Mouse (Mus musculus) heart, embryonic 14.5 days (tissue): ENCODE measurements around the gene Fgd5. TPM values are rescaled to one million over a fixed set of nuclear protein-coding genes. Genes with fewer than 3 reads are reported as not detected.

Experiments used
- ATAC-seq: fragments of 200-750 bp; cut with Nextera tagmentation; 2 replicates; pipeline ENCODE4 v1.8.0; 2017; ENCODE audit warnings: low read depth, moderate TSS enrichment; ENCODE audit not compliant: insufficient number of reproducible peaks, insufficient read depth, low FRiP score
- H3K27ac ChIP-seq, 2 experiments: fragments of 200-500 bp in 1 of 2; fragments of 300-500 bp in 1 of 2; sonication (generic) in 1 of 2; replicated peaks in 1 of 2; 2 replicates each; pipeline ENCODE4 v1.5.1; 2012 to 2014; ENCODE audit warnings: low read depth in 2 of 2, low read length in 2 of 2, control low read depth in 1 of 2, mild to moderate bottlenecking in 1 of 2, mixed read lengths in 1 of 2; ENCODE audit not compliant: control insufficient read depth in 1 of 2, insufficient read depth in 1 of 2
- H3K27me3 ChIP-seq: fragments of 300-500 bp; sonication (generic); 2 replicates; pipeline ENCODE4 v1.6.1; 2014; ENCODE audit warnings: mild to moderate bottlenecking, low read length, control low read depth; ENCODE audit not compliant: control insufficient read depth, insufficient read depth
- H3K36me3 ChIP-seq: fragments of 300-500 bp; sonication (generic); 2 replicates; pipeline ENCODE4 v1.6.1; 2014; ENCODE audit warnings: mild to moderate bottlenecking, control low read depth, low read length, mixed read lengths; ENCODE audit not compliant: control insufficient read depth, insufficient read depth
- H3K4me1 ChIP-seq, 2 experiments: fragments of 200-500 bp in 1 of 2; fragments of 300-500 bp in 1 of 2; sonication (generic) in 1 of 2; 2 replicates each; pipeline ENCODE4 v1.6.1; 2012 to 2014; ENCODE audit warnings: low read length in 2 of 2, control low read depth in 1 of 2, mixed read lengths in 1 of 2; ENCODE audit not compliant: control insufficient read depth in 2 of 2, insufficient read depth in 2 of 2
- H3K4me2 ChIP-seq: fragments of 300-500 bp; sonication (generic); 2 replicates; pipeline ENCODE4 v1.6.1; 2014; ENCODE audit warnings: mild to moderate bottlenecking, low read length
- H3K4me3 ChIP-seq, 2 experiments: fragments of 200-500 bp in 1 of 2; fragments of 300-500 bp in 1 of 2; sonication (generic) in 1 of 2; 2 replicates each; pipeline ENCODE4 v1.5.1; 2012 to 2014; ENCODE audit warnings: low read length in 2 of 2, mild to moderate bottlenecking in 2 of 2, control low read depth in 1 of 2, low read depth in 1 of 2, moderate library complexity in 1 of 2; ENCODE audit not compliant: control insufficient read depth in 1 of 2, insufficient read depth in 1 of 2
- H3K9ac ChIP-seq: fragments of 300-500 bp; sonication (generic); 2 replicates; pipeline ENCODE4 v1.6.1; 2014; ENCODE audit warnings: mild to moderate bottlenecking, low read length
- H3K9me3 ChIP-seq: fragments of 300-500 bp; sonication (generic); 2 replicates; pipeline ENCODE4 v1.6.1; 2016; ENCODE audit warnings: low read length, control low read depth; ENCODE audit not compliant: control insufficient read depth
- WGBS: fragments of 180-500 bp; shearing (Covaris S2); extraction: QIAGEN DNeasy Blood & Tissue Kit; methylation state at CpG from one replicate; pipeline ENCODE4 v1.1.7; 2014; 5-methylcytosine and 5-hydroxymethylcytosine counted together
- polyA plus RNA-seq: library from polyadenylated mRNA; unstranded; fragments of >200 nt; fragmentation: Nextera tagmentation; extraction: Ambion mirVana; gene quantifications from 2 replicates; pipeline ENCODE4 v1.2.1, GENCODE M21; 2014

The Fgd5 gene
- polyA plus RNA-seq, 1 experiment from 2014 or later = 12.2 TPM

DNA sequence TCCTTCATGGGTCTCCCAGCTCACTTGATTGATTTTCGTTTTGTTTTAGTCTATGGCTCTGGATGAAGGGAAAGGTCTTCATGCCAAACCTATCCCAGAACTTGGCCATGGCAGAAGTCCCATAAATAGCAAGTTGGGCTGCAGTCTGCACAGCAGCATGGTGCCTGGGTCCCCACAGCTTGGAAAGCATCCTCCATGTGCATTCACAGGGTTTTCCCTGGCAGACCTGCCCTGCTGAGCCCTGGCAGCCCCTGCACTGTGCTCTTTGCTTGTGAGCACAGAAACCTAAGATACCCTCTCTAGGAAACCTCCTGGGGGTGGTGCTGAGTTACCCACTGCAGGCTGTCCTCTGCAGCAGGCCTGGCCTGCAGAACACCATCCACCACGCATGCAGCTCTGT is 32.2 kb downstream of the Fgd5 start:
- Histone ChIP-seq H3K4me3 (no peak overlapping the region), H3K27ac (no peak overlapping the region), H3K4me1 (no peaks in the 10 kb centered on the region; a peak in 1 of 4 replicates), H3K9ac (no peak overlapping the region), H3K4me2 (no peak overlapping the region), H3K36me3 (no peaks in the 10 kb centered on the region), H3K27me3 (no peaks in the 10 kb centered on the region), H3K9me3 (no peaks in the 10 kb centered on the region)
- 78% methylated on average over 2 of the region's 2 CpGs for WGBS
- no peak for ATAC-seq

DNA sequence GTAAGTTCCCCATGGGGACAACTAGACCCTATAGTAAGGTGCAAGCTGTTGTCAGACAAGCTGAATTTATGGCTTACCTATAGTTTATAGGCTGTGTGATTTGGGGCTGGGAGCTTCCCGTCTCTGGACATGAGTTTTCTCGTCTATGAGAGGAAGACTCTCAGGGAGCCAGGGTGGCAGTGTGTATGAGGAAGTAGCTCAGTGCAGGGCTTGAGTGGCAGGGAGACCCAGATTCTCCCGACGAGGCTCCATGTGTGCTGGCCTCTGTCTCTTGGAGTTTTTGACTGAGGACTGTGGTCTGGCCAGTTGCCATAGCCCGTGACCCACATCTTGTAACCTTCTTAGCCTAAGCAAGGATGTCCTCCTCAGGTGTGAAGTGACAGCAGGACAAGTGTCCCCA is 33.7 kb downstream of the Fgd5 start:
- H3K36me3 ChIP-seq = no peaks in the 10 kb centered on the region
- 76% methylated on average over 5 of the region's 5 CpGs for WGBS
- no peak overlapping the region for H3K27ac ChIP-seq
- no peak for ATAC-seq
- no peaks in the 10 kb centered on the region for H3K9me3 ChIP-seq
- H3K9ac ChIP-seq = no peak overlapping the region
- no peak overlapping the region for H3K4me2 ChIP-seq
- no peak overlapping the region for H3K4me3 ChIP-seq
- H3K4me1 ChIP-seq = no peaks in the 10 kb centered on the region; a peak in 1 of 4 replicates
- no peaks in the 10 kb centered on the region for H3K27me3 ChIP-seq

DNA sequence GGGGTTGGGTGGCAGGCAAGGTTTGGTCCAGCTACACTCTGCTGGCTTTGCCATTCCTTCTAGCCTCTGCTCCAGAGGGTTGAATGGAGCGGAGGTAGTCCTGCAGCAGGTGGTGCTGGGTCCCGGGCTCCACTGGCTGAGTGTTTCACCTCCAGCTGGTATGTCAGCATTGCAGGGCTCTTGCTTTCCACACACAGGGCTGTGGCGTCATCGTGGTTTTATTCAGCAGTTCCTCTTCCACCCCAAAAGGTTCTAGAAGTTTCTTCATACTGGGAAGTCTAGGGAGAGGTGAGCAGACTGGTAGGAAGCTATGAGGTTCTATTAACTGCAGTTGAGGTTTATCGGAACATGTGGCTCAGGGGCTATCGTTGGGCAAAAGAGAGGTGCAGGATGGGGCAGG is 34.4 kb downstream of the Fgd5 start:
- H3K4me1 ChIP-seq = no peaks in the 10 kb centered on the region; a peak in 1 of 4 replicates
- no peaks in the 10 kb centered on the region for H3K9me3 ChIP-seq
- H3K27ac ChIP-seq = no peak overlapping the region
- H3K4me3 ChIP-seq = no peak overlapping the region
- 93% methylated on average over 6 of the region's 6 CpGs for WGBS
- H3K9ac ChIP-seq = no peak overlapping the region
- no peaks in the 10 kb centered on the region for H3K27me3 ChIP-seq
- no peak overlapping the region for H3K4me2 ChIP-seq
- no peak for ATAC-seq
- no peaks in the 10 kb centered on the region for H3K36me3 ChIP-seq

DNA sequence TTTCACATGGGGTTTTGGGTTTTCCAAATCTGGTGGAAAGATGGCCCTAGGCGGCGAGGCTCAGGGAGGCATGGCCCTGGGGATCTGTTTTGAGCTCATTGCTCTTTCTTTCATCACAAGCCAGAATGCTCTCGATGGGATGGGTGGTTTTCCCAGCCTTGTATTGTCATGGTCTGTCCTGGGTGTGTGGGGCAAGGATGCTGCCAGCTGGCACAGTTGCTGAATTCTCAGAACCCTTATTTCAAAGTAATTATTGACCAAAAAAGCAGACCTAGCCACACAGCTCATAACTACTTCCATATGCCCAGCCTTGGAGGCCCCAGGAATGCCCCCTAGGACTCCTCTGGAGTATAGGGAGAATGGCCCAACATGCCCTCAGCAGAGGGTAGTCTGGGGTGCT is 34.9 kb downstream of the Fgd5 start:
- Histone ChIP-seq H3K4me1 (no peaks in the 10 kb centered on the region; a peak in 1 of 4 replicates), H3K27me3 (no peaks in the 10 kb centered on the region), H3K36me3 (no peaks in the 10 kb centered on the region), H3K9ac (no peak overlapping the region), H3K4me2 (no peak overlapping the region), H3K9me3 (no peaks in the 10 kb centered on the region), H3K27ac (no peak overlapping the region), H3K4me3 (no peak overlapping the region)
- 79% methylated on average over 3 of the region's 3 CpGs for WGBS
- ATAC-seq = no peak

DNA sequence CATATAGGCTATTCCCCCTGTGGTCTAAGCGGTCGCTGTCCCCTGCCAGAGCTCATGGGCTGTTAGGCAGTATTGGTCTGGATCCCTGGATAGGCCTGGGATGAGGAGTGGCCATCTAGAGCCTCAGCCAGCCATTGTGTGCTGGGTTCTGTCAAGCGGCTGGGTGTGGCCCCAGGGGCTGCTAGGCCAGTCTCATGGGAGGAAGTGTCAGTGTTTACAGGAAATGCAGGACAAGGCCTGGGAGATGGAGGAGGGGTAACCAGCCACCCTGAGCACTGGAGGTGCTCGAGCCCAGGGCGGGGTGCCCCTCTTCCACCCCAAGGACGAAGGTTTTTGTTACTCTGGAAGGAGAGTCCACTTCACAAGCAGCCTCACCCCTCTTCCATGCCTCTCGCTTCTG is 36.3 kb downstream of the Fgd5 start:
- Histone ChIP-seq H3K4me3 (no peak overlapping the region), H3K4me2 (no peak overlapping the region), H3K27ac (no peak overlapping the region), H3K9me3 (no peaks in the 10 kb centered on the region), H3K4me1 (no peaks in the 10 kb centered on the region; a peak in 1 of 4 replicates), H3K36me3 (no peaks in the 10 kb centered on the region), H3K27me3 (no peaks in the 10 kb centered on the region), H3K9ac (no peak overlapping the region)
- WGBS = 57% methylated on average over 7 of the region's 7 CpGs
- no peak for ATAC-seq

DNA sequence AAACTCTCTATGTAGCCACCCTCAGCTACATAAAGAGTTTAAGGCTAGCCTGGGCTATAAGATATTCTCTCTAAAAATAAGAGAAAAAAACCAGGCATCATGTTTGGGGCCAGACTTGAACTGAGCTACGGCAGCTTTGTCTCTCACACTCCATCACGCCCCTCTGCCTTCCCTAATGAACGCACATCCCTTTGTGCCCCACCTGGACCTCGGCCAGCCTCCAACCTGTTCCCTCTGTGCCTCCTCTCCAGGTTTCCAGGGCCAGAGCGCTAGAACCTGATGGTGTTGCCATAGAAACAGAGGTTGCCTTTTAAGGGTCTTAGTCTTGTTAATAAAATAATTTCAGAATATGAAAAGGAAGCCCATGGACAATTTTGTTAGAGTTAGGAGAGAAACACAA is 37.2 kb downstream of the Fgd5 start:
- H3K9me3 ChIP-seq = no peaks in the 10 kb centered on the region

DNA sequence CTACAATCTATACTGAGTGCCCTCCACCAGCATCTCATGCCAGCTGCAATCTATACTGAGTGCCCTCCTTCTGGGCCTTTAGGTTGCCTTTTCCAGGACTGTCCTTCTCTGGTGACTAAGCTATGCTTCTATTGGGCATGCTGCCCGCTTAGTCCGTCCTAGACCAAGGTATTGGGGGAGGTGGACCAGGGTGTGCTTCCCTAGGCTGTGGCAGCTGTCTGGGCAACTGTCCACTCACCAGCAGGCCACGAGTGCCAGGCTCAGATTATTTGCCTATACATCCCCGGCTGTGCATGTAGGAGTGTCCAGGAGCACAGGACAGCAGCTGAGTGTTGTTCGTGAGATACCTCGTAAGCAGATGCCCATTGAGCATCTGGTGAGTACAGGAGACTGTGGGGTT is 38.1 kb downstream of the Fgd5 start:
- H3K4me2 ChIP-seq = no peak overlapping the region
- WGBS = 71% methylated on average over 6 of the region's 6 CpGs
- H3K27ac ChIP-seq = no peak overlapping the region
- H3K9ac ChIP-seq = no peak overlapping the region
- no peaks in the 10 kb centered on the region for H3K36me3 ChIP-seq
- no peaks in the 10 kb centered on the region for H3K27me3 ChIP-seq
- no peaks in the 10 kb centered on the region for H3K9me3 ChIP-seq
- no peak overlapping the region for H3K4me3 ChIP-seq
- H3K4me1 ChIP-seq = no peaks in the 10 kb centered on the region; a peak in 1 of 4 replicates
- no peak for ATAC-seq

More for the DNA sequence above, 37.2 kb downstream of the Fgd5 start:
- no peak overlapping the region for H3K4me2 ChIP-seq
- H3K4me1 ChIP-seq = no peaks in the 10 kb centered on the region; a peak in 1 of 4 replicates
- 78% methylated on average over 5 of the region's 5 CpGs for WGBS
- H3K27me3 ChIP-seq = no peaks in the 10 kb centered on the region
- no peaks in the 10 kb centered on the region for H3K36me3 ChIP-seq
- no peak for ATAC-seq
- no peak overlapping the region for H3K4me3 ChIP-seq
- no peak overlapping the region for H3K27ac ChIP-seq
- no peak overlapping the region for H3K9ac ChIP-seq

DNA sequence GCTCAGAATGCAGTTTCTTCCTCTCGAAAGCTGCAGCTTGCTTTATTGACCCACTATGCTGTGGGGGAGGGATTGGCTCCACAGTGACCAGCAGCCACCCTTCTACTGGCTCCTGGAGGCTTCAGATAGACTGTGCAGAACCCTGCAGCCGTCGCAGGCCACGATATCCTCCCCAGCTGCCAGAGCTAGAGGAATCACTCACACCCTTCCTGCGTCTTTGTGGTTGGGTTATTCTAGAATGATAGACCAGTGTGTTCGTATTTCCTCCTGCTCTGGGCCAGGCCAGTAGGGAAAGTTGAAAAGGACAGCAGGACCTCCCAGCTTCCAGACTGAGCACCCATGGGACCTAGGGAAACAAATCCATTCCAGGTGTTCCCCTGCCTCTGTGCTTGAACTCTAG is 39.7 kb downstream of the Fgd5 start:
- WGBS = 64% methylated on average over 6 of the region's 6 CpGs
- ATAC-seq = no peak

More for the DNA sequence above, 39.7 kb downstream of the Fgd5 start:
- no peak overlapping the region for H3K27ac ChIP-seq
- H3K4me2 ChIP-seq = no peak overlapping the region
- no peak overlapping the region for H3K9ac ChIP-seq
- H3K36me3 ChIP-seq = no peaks in the 10 kb centered on the region
- no peaks in the 10 kb centered on the region; a peak in 1 of 4 replicates for H3K4me1 ChIP-seq
- no peaks in the 10 kb centered on the region for H3K27me3 ChIP-seq
- H3K9me3 ChIP-seq = no peaks in the 10 kb centered on the region
- H3K4me3 ChIP-seq = no peak overlapping the region
